Mouse (Mus musculus): ENCODE data around the gene Gpha2. TPM values are rescaled to one million over a fixed set of nuclear protein-coding genes. Genes with fewer than 3 reads are reported as not detected.

Gpha2 gene
- polyA plus RNA-seq, 1 experiment = 0.16 TPM

DNA sequence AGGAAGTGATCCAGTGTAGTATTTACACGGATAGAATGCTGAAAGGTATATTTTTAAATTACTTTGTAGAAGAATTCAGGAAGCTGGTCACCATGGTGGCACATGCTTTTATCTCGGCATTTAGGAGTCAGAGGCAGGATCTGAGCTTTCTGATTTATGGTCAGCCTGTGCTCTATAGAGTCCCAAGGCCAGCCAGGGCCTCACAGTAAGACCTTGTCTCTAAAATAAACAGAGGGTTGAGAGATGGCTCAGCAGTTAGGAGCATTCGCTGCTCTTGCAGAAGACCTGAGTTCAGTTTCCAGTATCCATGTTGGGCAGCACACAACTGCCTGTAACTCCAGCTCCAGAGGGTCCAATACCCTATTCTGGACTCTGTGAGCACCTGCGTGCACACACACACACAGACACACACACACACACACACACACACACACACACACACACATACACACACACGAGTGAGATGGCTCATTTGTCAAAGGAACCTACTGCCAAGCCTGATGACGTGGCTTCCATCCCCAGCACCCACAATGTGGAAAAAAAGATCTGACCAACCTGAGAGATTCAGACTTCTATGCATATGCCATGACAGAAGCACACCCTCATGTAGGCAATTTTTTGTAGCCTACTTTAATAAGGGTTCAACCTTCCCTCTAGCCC, 10.0 kb upstream of the Gpha2 start:
- no peak for DNase-seq
- Histone ChIP-seq H3K4me1 (ENCODE audit: control insufficient read depth, insufficient read depth, low read length) (no peaks in the 10 kb centered on the region), H3K36me3 (ENCODE audit: control insufficient read depth, insufficient read depth, low read length) (no peaks in the 10 kb centered on the region), H3K27me3 (replicated peaks; ENCODE audit: control insufficient read depth, insufficient read depth, low read length) (no peaks in the 10 kb centered on the region), H3K4me3 (ENCODE audit: insufficient read depth, low read depth, low read length) (no peak overlapping the region), H3K27ac (ENCODE audit: insufficient read depth, low read depth, low read length) (no peak overlapping the region)
- WGBS = 53% methylated on average over 6 of the region's 6 CpGs
- no peak for TF ChIP-seq CTCF (conservative IDR thresholded peaks at IDR 0.05; ENCODE audit: insufficient read depth, insufficient read length, low read depth, low read length)
- no peak for TF ChIP-seq POLR2A (IDR thresholded peaks at IDR 0.05; ENCODE audit: low read depth, low read length)

DNA sequence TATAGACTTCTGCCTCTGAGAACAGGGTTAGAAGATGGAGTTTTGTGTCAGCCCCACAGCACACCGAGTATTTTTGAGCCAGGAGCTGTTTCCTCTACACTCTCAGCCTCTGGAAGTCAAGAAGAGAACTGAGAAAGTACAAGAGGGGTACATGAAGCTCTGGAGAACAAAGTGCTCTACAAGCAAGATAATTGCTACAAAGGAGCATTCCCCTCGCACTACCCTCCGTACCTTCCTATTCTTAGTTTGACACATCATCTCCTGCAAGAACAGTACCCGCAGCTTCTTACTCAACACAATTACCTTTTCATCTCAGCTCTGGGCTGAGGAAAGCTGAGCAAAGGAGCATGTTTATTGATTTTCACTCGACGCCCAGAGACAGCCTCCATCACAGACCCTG, 7.6 kb upstream of the Gpha2 start:
- 75% methylated on average over 6 of the region's 6 CpGs for WGBS
- Histone ChIP-seq H3K4me1 (ENCODE audit: control insufficient read depth, insufficient read depth, low read length) (no peaks in the 10 kb centered on the region), H3K36me3 (ENCODE audit: control insufficient read depth, insufficient read depth, low read length) (no peaks in the 10 kb centered on the region), H3K4me3 (ENCODE audit: insufficient read depth, low read depth, low read length) (no peak overlapping the region), H3K27me3 (replicated peaks; ENCODE audit: control insufficient read depth, insufficient read depth, low read length) (no peaks in the 10 kb centered on the region), H3K27ac (ENCODE audit: insufficient read depth, low read depth, low read length) (no peak overlapping the region)
- DNase-seq = no peak
- TF ChIP-seq POLR2A (IDR thresholded peaks at IDR 0.05; ENCODE audit: low read depth, low read length) = no peak
- no peak for TF ChIP-seq CTCF (conservative IDR thresholded peaks at IDR 0.05; ENCODE audit: insufficient read depth, insufficient read length, low read depth, low read length)

- no peak overlapping the region for H3K4me3 ChIP-seq (ENCODE audit: insufficient read depth, low read depth, low read length)
- H3K27me3 ChIP-seq (replicated peaks; ENCODE audit: control insufficient read depth, insufficient read depth, low read length) = no peaks in the 10 kb centered on the region
- TF ChIP-seq CTCF (conservative IDR thresholded peaks at IDR 0.05; ENCODE audit: insufficient read depth, insufficient read length, low read depth, low read length) (no peak), POLR2A (IDR thresholded peaks at IDR 0.05; ENCODE audit: low read depth, low read length) (no peak)
- H3K36me3 ChIP-seq (ENCODE audit: control insufficient read depth, insufficient read depth, low read length) = no peaks in the 10 kb centered on the region
- no peak overlapping the region for H3K27ac ChIP-seq (ENCODE audit: insufficient read depth, low read depth, low read length)
- no peak for DNase-seq
- no peaks in the 10 kb centered on the region for H3K4me1 ChIP-seq (ENCODE audit: control insufficient read depth, insufficient read depth, low read length)
- WGBS = 91% methylated on average over 14 of the region's 14 CpGs
These were observed 583 bp downstream of the Gpha2 start for GRCm38 (mm10) chr19:6226763-6227162.

GRCm38 (mm10) chr19:6227864-6228263, 1.7 kb downstream of the Gpha2 start:
- no peaks in the 10 kb centered on the region for H3K4me1 ChIP-seq (ENCODE audit: control insufficient read depth, insufficient read depth, low read length)
- H3K27ac ChIP-seq (ENCODE audit: insufficient read depth, low read depth, low read length) = no peak overlapping the region
- H3K27me3 ChIP-seq (replicated peaks; ENCODE audit: control insufficient read depth, insufficient read depth, low read length) = no peaks in the 10 kb centered on the region
- H3K4me3 ChIP-seq (ENCODE audit: insufficient read depth, low read depth, low read length) = no peak overlapping the region
- no peaks in the 10 kb centered on the region for H3K36me3 ChIP-seq (ENCODE audit: control insufficient read depth, insufficient read depth, low read length)
- DNase-seq = no peak
- WGBS = 87% methylated on average over 4 of the region's 4 CpGs
- TF ChIP-seq CTCF (conservative IDR thresholded peaks at IDR 0.05; ENCODE audit: insufficient read depth, insufficient read length, low read depth, low read length) (no peak), POLR2A (IDR thresholded peaks at IDR 0.05; ENCODE audit: low read depth, low read length) (no peak)

- no peaks in the 10 kb centered on the region for H3K36me3 ChIP-seq (ENCODE audit: control insufficient read depth, insufficient read depth, low read length)
- no peak for TF ChIP-seq POLR2A (IDR thresholded peaks at IDR 0.05; ENCODE audit: low read depth, low read length)
- TF ChIP-seq CTCF (conservative IDR thresholded peaks at IDR 0.05; ENCODE audit: insufficient read depth, insufficient read length, low read depth, low read length) = no peak
- no peak for DNase-seq
- no peak overlapping the region for H3K27ac ChIP-seq (ENCODE audit: insufficient read depth, low read depth, low read length)
- H3K4me1 ChIP-seq (ENCODE audit: control insufficient read depth, insufficient read depth, low read length) = no peaks in the 10 kb centered on the region
- 87% methylated on average over 4 of the region's 4 CpGs for WGBS
- H3K4me3 ChIP-seq (ENCODE audit: insufficient read depth, low read depth, low read length) = no peak overlapping the region
- H3K27me3 ChIP-seq (replicated peaks; ENCODE audit: control insufficient read depth, insufficient read depth, low read length) = no peaks in the 10 kb centered on the region
These were observed 4.2 kb downstream of the Gpha2 start for GRCm38 (mm10) chr19:6230411-6230810.

GRCm38 (mm10) chr19:6231036-6231435, 4.9 kb downstream of the Gpha2 start:
- TF ChIP-seq CTCF (conservative IDR thresholded peaks at IDR 0.05; ENCODE audit: insufficient read depth, insufficient read length, low read depth, low read length) (no peak), POLR2A (IDR thresholded peaks at IDR 0.05; ENCODE audit: low read depth, low read length) (no peak)
- H3K4me1 ChIP-seq (ENCODE audit: control insufficient read depth, insufficient read depth, low read length) = no peaks in the 10 kb centered on the region
- no peak overlapping the region for H3K27ac ChIP-seq (ENCODE audit: insufficient read depth, low read depth, low read length)
- no peak overlapping the region for H3K4me3 ChIP-seq (ENCODE audit: insufficient read depth, low read depth, low read length)
- H3K27me3 ChIP-seq (replicated peaks; ENCODE audit: control insufficient read depth, insufficient read depth, low read length) = no peaks in the 10 kb centered on the region
- H3K36me3 ChIP-seq (ENCODE audit: control insufficient read depth, insufficient read depth, low read length) = no peaks in the 10 kb centered on the region
- 85% methylated on average over 2 of the region's 2 CpGs for WGBS
- DNase-seq = no peak

DNA sequence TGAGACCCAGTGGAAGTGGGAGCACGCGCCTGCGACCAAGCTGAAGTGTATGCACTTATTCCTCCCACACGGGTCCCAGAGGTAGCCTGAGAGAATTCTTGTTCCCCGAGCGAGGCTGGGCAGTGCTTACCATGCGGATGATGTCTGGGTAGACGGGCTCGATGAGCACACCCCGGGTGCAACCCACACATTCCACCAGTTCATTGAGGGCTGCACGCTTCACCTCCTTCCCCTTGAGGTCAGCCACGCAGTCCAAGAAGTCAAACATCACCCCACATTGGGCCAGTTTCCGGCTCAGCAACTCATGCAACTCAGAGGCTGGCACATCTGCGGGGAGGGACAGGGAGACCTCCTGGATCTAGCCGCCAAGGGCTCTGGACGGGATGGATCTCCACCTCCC, 7.5 kb downstream of the Gpha2 start:
- no peaks in the 10 kb centered on the region for H3K36me3 ChIP-seq (ENCODE audit: control insufficient read depth, insufficient read depth, low read length)
- H3K4me3 ChIP-seq (ENCODE audit: insufficient read depth, low read depth, low read length) = no peak overlapping the region
- no peaks in the 10 kb centered on the region for H3K27me3 ChIP-seq (replicated peaks; ENCODE audit: control insufficient read depth, insufficient read depth, low read length)
- no peak overlapping the region for H3K27ac ChIP-seq (ENCODE audit: insufficient read depth, low read depth, low read length)
- 47% methylated on average over 16 of the region's 16 CpGs for WGBS
- TF ChIP-seq POLR2A (IDR thresholded peaks at IDR 0.05; ENCODE audit: low read depth, low read length) (no peak), CTCF (conservative IDR thresholded peaks at IDR 0.05; ENCODE audit: insufficient read depth, insufficient read length, low read depth, low read length) (no peak)
- peak; percentile 43 for DNase-seq
- no peaks in the 10 kb centered on the region for H3K4me1 ChIP-seq (ENCODE audit: control insufficient read depth, insufficient read depth, low read length)
